Mouse (Mus musculus) spleen, adult 2 months (tissue): ENCODE data around the gene Pisd.

ENCODE experiments used
- CTCF ChIP-seq: fragments of 200-500 bp; IDR thresholded peaks from 2 replicates; pipeline ENCODE4 v1.5.1; 2011; ENCODE audit warnings: mild to moderate bottlenecking, inconsistent platforms; ENCODE audit not compliant: insufficient read depth, insufficient read length, insufficient replicate concordance; ENCODE audit errors: extremely low read depth
- POLR2A ChIP-seq: fragments of 200-500 bp; IDR thresholded peaks from 2 replicates; pipeline ENCODE4 v1.6.1; 2011; ENCODE audit warnings: low read depth, low read length, inconsistent platforms

GRCm38 (mm10) chr5:32711485-32711884, 74.0 kb downstream of the Pisd start:
- TF ChIP-seq CTCF (no peak), POLR2A (no peak)
